Mouse (Mus musculus) embryonic fibroblast, embryonic 13.5 days (primary cell): Measurements from ENCODE around the gene Lrrc8a.

Source experiments
- CTCF ChIP-seq: IDR thresholded peaks from 2 replicates; pipeline ENCODE4 v1.5.1; 2011; ENCODE audit warnings: mild to moderate bottlenecking, control low read depth, low read length, moderate library complexity, borderline replicate concordance; ENCODE audit not compliant: insufficient read depth
- POLR2A ChIP-seq: IDR thresholded peaks from 2 replicates; pipeline ENCODE4 v1.6.1; 2011; ENCODE audit warnings: low read depth, mild to moderate bottlenecking, control low read depth, low read length, moderate library complexity

GRCm38 (mm10) chr2:30269241-30269990 lies 31.9 kb downstream of the Lrrc8a start:
- TF ChIP-seq CTCF (no peak), POLR2A (no peak)
